Mouse (Mus musculus) lung, embryonic 14.5 days (tissue): ENCODE results near the gene Retnlg. TPM values are rescaled to one million over a fixed set of nuclear protein-coding genes. Genes with fewer than 3 reads are reported as not detected.
"Not testable (repeated sequence)": the region's sequence is repeated elsewhere in the genome, so short reads cannot be mapped to it uniquely, and the experiment has no call there.

ENCODE experiments used
- ATAC-seq: fragments of 200-750 bp; cut with Nextera tagmentation; 2 replicates; pipeline ENCODE4 v1.8.0; 2017; ENCODE audit warnings: mild to moderate bottlenecking, moderate TSS enrichment, moderate library complexity; ENCODE audit not compliant: insufficient read depth
- DNase-seq: peaks from one replicate; pipeline ENCODE4 v3.0.0-alpha.2; 2015
- H3K27ac ChIP-seq: fragments of 300-500 bp; sonication (generic); 2 replicates; pipeline ENCODE4 v1.5.1; 2014; ENCODE audit warnings: low read depth, mild to moderate bottlenecking, moderate library complexity
- H3K27me3 ChIP-seq: fragments of 300-500 bp; sonication (generic); 2 replicates; pipeline ENCODE4 v1.6.1; 2014; ENCODE audit warnings: low read length, control low read depth; ENCODE audit not compliant: insufficient read depth
- H3K36me3 ChIP-seq: fragments of 300-500 bp; sonication (generic); 2 replicates; pipeline ENCODE4 v1.6.1; 2014; ENCODE audit warnings: control low read depth; ENCODE audit not compliant: insufficient read depth
- H3K4me1 ChIP-seq: fragments of 300-500 bp; sonication (generic); 2 replicates; pipeline ENCODE4 v1.6.1; 2014; ENCODE audit warnings: antibody characterized with exemption, control low read depth; ENCODE audit not compliant: insufficient read depth
- H3K4me2 ChIP-seq: fragments of 300-500 bp; sonication (generic); 2 replicates; pipeline ENCODE4 v1.6.1; 2014; ENCODE audit warnings: mild to moderate bottlenecking
- H3K4me3 ChIP-seq: fragments of 300-500 bp; sonication (generic); 2 replicates; pipeline ENCODE4 v1.5.1; 2014; ENCODE audit warnings: low read depth, low read length
- H3K9ac ChIP-seq: fragments of 300-500 bp; sonication (generic); 2 replicates; pipeline ENCODE4 v1.6.1; 2014
- H3K9me3 ChIP-seq: fragments of 300-500 bp; sonication (generic); 2 replicates; pipeline ENCODE4 v1.6.1; 2016; ENCODE audit warnings: low read depth, low read length, control low read depth
- CTCF ChIP-seq: IDR thresholded peaks from 2 replicates; pipeline ENCODE4 v1.5.1; 2016; ENCODE audit warnings: antibody characterized with exemption, low read depth
- WGBS: fragments of 180-500 bp; shearing (Covaris S2); extraction: QIAGEN DNeasy Blood & Tissue Kit; methylation state at CpG from one replicate; pipeline ENCODE4 v1.1.7; 2014; 5-methylcytosine and 5-hydroxymethylcytosine counted together
- polyA plus RNA-seq: library from polyadenylated mRNA; unstranded; fragments of >200 nt; fragmentation: Nextera tagmentation; extraction: Ambion mirVana; gene quantifications from 2 replicates; pipeline ENCODE4 v1.2.1, GENCODE M21; 2014

The Retnlg gene
- polyA plus RNA-seq, 1 experiment from 2014 or later, result not detected

DNA sequence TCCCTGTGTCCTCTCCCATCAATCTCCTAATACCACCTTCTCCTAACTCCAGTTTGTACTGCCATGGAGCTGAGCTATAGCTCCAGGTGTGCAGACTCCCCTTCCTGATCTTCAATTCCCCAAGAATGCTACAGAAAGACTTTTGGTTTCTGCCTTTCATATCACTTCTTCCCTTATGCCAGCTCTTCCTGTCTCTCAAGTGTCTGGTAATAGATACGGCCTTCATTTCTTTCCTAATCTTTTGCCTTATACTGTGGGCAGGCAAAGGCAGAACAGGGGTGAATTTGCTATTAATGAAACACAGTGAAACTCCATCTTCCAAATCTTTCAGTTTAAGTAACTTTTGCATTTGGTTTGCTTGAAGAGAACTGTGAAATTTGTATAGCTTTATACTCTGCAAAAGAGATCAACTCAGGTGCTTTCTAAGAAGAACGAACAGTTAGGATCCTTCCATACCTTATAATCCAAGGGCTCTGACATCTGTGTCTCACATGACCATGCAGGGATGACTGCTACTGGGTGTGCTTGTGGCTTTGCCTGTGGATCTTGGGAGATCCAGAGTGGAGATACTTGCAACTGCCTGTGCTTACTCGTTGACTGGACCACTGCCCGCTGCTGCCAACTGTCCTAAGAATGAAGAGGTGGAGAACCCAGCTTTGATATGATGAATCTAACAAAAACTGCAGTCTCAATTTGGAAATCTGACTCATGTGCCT lies 28.6 kb upstream of the Retnlg start:
- no peak overlapping the region for H3K9ac ChIP-seq
- no peak overlapping the region for H3K4me2 ChIP-seq
- no peak for ATAC-seq
- DNase-seq, result no peak
- H3K9me3 ChIP-seq, result no peaks in the 10 kb centered on the region
- no peaks in the 10 kb centered on the region for H3K27me3 ChIP-seq
- no peak for TF ChIP-seq CTCF
- H3K27ac ChIP-seq, result no peak overlapping the region
- H3K36me3 ChIP-seq, result no peaks in the 10 kb centered on the region
- H3K4me3 ChIP-seq, result no peak overlapping the region
- 81% methylated on average over 4 of the region's 4 CpGs for WGBS
- H3K4me1 ChIP-seq, result no peaks in the 10 kb centered on the region

DNA sequence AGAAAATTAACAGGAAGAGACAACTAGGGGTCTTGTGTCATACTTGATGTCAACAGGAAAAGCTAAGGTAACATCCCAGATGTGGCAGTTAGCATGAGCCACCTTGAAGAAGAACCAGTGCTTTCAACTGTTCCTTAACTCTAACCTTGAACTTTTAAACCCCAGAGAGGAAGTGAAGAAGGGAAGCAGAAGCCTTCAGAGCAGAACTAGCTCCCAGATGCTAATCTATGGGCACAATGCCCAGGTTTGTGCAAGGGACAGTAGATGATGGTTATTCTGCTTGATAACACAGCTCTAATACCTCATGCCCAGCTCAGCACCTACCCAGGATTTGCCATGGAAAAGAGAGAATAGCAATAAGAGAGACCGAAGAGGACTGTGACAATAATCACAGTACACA lies 7.4 kb upstream of the Retnlg start:
- H3K9me3 ChIP-seq, H3K4me1 ChIP-seq, H3K27ac ChIP-seq, H3K27me3 ChIP-seq, H3K4me2 ChIP-seq, H3K9ac ChIP-seq, DNase-seq, ATAC-seq, H3K36me3 ChIP-seq, H3K4me3 ChIP-seq: not testable (repeated sequence)
- 91% methylated on average over 1 of the region's 1 CpGs for WGBS

DNA sequence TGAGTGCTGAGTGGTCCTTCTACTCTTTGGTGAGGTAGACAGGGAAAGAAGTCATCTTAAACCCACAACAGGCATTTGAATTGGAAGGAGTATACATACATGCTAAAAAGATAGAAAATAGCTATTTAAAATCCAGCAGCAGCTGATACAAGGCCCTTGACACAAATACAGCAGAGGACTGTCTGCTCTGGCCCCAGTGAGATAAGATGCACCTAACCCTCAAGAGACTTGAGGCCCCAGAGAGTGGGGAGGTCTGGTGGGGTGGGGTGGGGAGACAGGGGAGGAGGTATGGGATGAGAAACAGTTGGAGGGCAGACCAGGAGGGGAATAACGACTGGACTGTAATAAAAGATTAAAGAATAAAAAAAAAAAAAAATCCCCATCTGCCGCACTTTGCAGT lies 4.7 kb upstream of the Retnlg start:
- H3K9me3 ChIP-seq, result no peaks in the 10 kb centered on the region
- TF ChIP-seq CTCF, result no peak
- H3K9ac ChIP-seq, result no peak overlapping the region
- H3K4me3 ChIP-seq, result no peak overlapping the region
- H3K27me3 ChIP-seq, result no peaks in the 10 kb centered on the region
- no peak for DNase-seq
- WGBS, result 69% methylated on average over 2 of the region's 2 CpGs
- H3K4me1 ChIP-seq, result no peaks in the 10 kb centered on the region
- H3K27ac ChIP-seq, result no peak overlapping the region
- ATAC-seq, result no peak
- no peak overlapping the region for H3K4me2 ChIP-seq
- no peaks in the 10 kb centered on the region for H3K36me3 ChIP-seq

DNA sequence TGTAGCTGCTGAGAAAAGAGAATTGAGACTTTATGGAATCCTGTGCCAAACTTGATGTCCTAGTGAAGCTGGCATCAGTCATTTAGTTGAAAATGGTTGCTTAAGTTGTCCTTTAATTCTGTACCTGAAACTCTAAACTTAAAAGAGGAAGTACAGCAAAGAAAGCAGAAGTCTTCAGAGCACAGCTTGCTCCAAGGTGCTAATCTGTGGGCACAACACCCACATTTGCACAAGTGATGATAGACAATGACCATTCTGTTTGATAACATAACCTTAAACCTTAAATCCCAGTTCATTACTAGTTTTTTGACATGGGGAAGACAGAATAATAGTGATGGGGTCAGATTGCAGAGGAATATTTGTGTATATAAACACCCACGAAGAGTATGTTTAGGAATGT lies 3.8 kb upstream of the Retnlg start:
- H3K27ac ChIP-seq, result no peak overlapping the region
- H3K9me3 ChIP-seq, result no peaks in the 10 kb centered on the region
- no peak for DNase-seq
- no peak overlapping the region for H3K4me3 ChIP-seq
- ATAC-seq, result no peak
- no peak overlapping the region for H3K9ac ChIP-seq
- 36% methylated on average over 1 of the region's 1 CpGs for WGBS
- H3K27me3 ChIP-seq, result no peaks in the 10 kb centered on the region
- no peak for TF ChIP-seq CTCF
- no peak overlapping the region for H3K4me2 ChIP-seq
- no peaks in the 10 kb centered on the region for H3K36me3 ChIP-seq
- H3K4me1 ChIP-seq, result no peaks in the 10 kb centered on the region

DNA sequence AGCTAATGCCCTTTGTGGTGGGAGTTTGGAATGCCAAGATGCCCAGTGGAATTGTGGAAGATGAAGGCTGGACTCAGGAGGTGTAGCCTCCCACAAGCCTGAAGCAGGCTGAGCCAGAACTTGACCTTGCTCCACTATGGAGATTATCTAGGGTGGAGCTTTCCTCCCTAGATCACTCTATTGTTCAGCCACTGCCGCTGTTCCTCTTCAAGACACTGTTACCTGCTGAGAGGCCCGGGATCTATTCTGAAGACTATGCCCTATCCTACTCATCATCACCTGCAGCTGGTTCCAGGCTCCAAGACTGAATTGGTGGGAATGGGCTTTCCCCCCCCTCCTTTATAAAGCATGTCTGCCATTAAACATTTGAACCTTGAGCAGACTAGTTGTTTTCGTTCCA lies 2.8 kb upstream of the Retnlg start:
- H3K9ac ChIP-seq, result no peak overlapping the region
- no peak for TF ChIP-seq CTCF
- ATAC-seq (no peak), DNase-seq (no peak)
- H3K9me3 ChIP-seq, result no peaks in the 10 kb centered on the region
- no peaks in the 10 kb centered on the region for H3K27me3 ChIP-seq
- H3K4me2 ChIP-seq, result no peak overlapping the region
- H3K36me3 ChIP-seq, result no peaks in the 10 kb centered on the region
- H3K27ac ChIP-seq, result no peak overlapping the region
- WGBS, result 73% methylated on average over 3 of the region's 3 CpGs
- H3K4me3 ChIP-seq, result no peak overlapping the region
- no peaks in the 10 kb centered on the region for H3K4me1 ChIP-seq

DNA sequence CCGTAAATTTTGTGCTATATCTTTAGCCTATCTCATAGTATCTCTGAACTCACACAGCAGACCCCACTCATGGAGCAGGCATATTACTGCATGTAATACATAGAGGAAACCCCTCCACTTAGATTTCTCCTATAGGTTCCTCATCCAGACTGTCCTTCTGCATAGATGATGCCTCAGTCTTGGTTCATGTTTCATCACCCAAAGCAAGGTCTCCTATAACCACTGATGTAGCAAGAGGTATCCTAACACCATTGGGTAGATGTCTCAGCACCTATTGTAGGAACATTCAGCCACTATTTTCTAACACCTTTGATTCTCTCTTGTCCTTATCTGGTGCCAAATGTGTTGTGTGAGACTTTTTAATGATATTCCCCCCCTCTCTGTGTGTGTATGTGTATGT lies 667 bp upstream of the Retnlg start:
- H3K36me3 ChIP-seq, result no peaks in the 10 kb centered on the region
- ATAC-seq, result no peak

DNA sequence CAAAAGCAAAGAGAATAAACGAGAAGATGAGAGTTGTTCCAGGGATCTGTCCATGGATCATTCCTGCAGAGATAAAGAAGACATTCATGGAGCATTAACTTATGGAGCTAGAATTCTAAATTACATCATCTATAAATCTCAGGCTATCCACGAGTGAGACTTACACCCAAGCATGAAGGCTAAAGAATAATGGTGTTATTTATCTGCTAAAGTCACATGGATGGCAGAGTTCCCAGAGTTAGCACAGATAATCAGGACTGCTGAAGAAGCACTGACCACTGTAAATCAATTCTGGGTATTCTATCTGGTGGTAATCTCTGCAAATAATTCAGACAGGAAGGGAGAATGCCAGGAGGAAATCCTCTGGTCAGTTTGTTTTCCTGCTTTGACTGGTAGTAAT lies 18.3 kb downstream of the Retnlg start:
- Histone ChIP-seq H3K4me1 (no peaks in the 10 kb centered on the region), H3K36me3 (no peaks in the 10 kb centered on the region), H3K4me3 (no peak overlapping the region), H3K9ac (no peak overlapping the region), H3K4me2 (no peak overlapping the region), H3K27ac (no peak overlapping the region), H3K27me3 (no peaks in the 10 kb centered on the region), H3K9me3 (no peaks in the 10 kb centered on the region)
- DNase-seq, result peak; percentile 49
- no peak for TF ChIP-seq CTCF
- ATAC-seq, result peak; percentile 75; the same call in 1 of the 2 replicates
- WGBS, result 23% methylated on average over 2 of the region's 2 CpGs

More for the DNA sequence above, 667 bp upstream of the Retnlg start:
- 88% methylated on average over 1 of the region's 1 CpGs for WGBS
- no peak for DNase-seq
- no peak for TF ChIP-seq CTCF
- Histone ChIP-seq H3K4me1 (no peaks in the 10 kb centered on the region), H3K27me3 (no peaks in the 10 kb centered on the region), H3K4me2 (no peak overlapping the region), H3K9me3 (no peaks in the 10 kb centered on the region), H3K9ac (no peak overlapping the region), H3K4me3 (no peak overlapping the region), H3K27ac (no peak overlapping the region)

DNA sequence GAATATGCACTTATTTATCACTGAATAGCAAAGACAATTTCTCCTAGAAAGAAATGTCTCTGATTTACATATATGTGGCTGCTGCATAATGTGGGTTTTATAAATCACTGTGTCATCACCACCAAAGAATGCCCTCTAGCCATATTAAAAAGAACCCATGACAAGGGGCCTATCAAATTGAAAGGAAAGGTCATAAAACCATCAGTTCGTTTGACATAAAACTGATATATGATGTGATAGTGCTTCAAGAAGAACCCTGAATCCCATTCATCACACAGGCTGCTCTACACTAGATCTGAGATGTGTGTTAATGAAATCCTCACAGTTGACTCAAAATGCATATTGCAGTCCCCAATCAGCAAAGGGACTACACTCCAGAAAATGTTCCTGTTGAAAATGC lies 27.4 kb downstream of the Retnlg start:
- DNase-seq (no peak), ATAC-seq (no peak)
- Histone ChIP-seq H3K27ac (no peak overlapping the region), H3K9me3 (no peaks in the 10 kb centered on the region), H3K4me2 (no peak overlapping the region), H3K9ac (no peak overlapping the region), H3K4me3 (no peak overlapping the region), H3K36me3 (no peaks in the 10 kb centered on the region), H3K27me3 (no peaks in the 10 kb centered on the region), H3K4me1 (no peaks in the 10 kb centered on the region)
- TF ChIP-seq CTCF, result no peak
- 53% methylated on average over 1 of the region's 1 CpGs for WGBS
